28 mouse cellular contexts compared by ENCODE assay signal in genomic region chr13:62263392-62263791, GRCm38 (mm10).
"Had no signal": no experiment of that assay in that cellular context is flagged by ENCODE, and none has a peak within 500 bp of the region (broad histone marks: within the 10 kb centered on the region; RNA-seq: fewer than 3 reads in every experiment).

No protein-coding gene starts in this region.

- H3K27me3 ChIP-seq: heart, embryonic 13.5 days; heart, embryonic 15.5 days; hindbrain, embryonic 13.5 days; hindbrain, embryonic 15.5 days; kidney, embryonic 15.5 days; limb, embryonic 13.5 days; limb, embryonic 15.5 days; liver, embryonic 12.5 days had no signal

- H3K27ac ChIP-seq: heart, adult 2 months; heart, embryonic 13.5 days; heart, embryonic 15.5 days; hindbrain, embryonic 13.5 days; hindbrain, embryonic 15.5 days; hindbrain, postnatal 0 days; kidney, embryonic 15.5 days; kidney, postnatal 0 days; layer of hippocampus, adult 2 months; limb, embryonic 13.5 days; limb, embryonic 15.5 days; liver, embryonic 12.5 days; liver, embryonic 14.5 days had no signal

- DNase-seq: gastrocnemius, postnatal 14 days; gastrocnemius, postnatal 36 days; heart, adult 11 months; heart, adult 2 months; heart, postnatal 14 days; heart, postnatal 36 days; kidney, adult 11 months; kidney, adult 2 months; kidney, adult 9 months; kidney, postnatal 14 days; kidney, postnatal 36 days; layer of hippocampus, adult 9-11 months; layer of hippocampus, postnatal 36 days; left cerebral cortex, postnatal 4 days had no signal

- H3K4me1 ChIP-seq: heart, embryonic 13.5 days; heart, embryonic 15.5 days; hindbrain, embryonic 13.5 days; hindbrain, embryonic 15.5 days; kidney, embryonic 15.5 days; limb, embryonic 13.5 days; limb, embryonic 15.5 days; liver, embryonic 12.5 days had no signal

- H3K4me3 ChIP-seq: heart, adult 2 months; heart, embryonic 13.5 days; heart, embryonic 15.5 days; hindbrain, embryonic 13.5 days; hindbrain, embryonic 15.5 days; kidney, embryonic 15.5 days; layer of hippocampus, adult 2 months; limb, embryonic 13.5 days; limb, embryonic 15.5 days; liver, embryonic 12.5 days had no signal

- H3K4me2 ChIP-seq: heart, embryonic 11.5 days; heart, embryonic 13.5 days; heart, embryonic 15.5 days; hindbrain, embryonic 13.5 days; hindbrain, embryonic 15.5 days; kidney, embryonic 15.5 days; limb, embryonic 13.5 days; limb, embryonic 15.5 days; liver, embryonic 12.5 days had no signal

- H3K9ac ChIP-seq: heart, embryonic 13.5 days; heart, embryonic 15.5 days; hindbrain, embryonic 13.5 days; hindbrain, embryonic 15.5 days; kidney, embryonic 15.5 days; limb, embryonic 13.5 days; limb, embryonic 15.5 days; liver, embryonic 12.5 days; liver, embryonic 14.5 days had no signal

- H3K36me3 ChIP-seq: heart, embryonic 13.5 days; heart, embryonic 15.5 days; hindbrain, embryonic 13.5 days; hindbrain, embryonic 15.5 days; kidney, embryonic 15.5 days; limb, embryonic 13.5 days; limb, embryonic 15.5 days; liver, embryonic 12.5 days had no signal

- ATAC-seq: hindbrain, postnatal 0 days; intestine, embryonic 16.5 days; liver, embryonic 12.5 days had no signal
